Mouse (Mus musculus) megakaryocyte, adult 5-6 weeks (primary cell): Measurements from ENCODE around the gene Dip2c. TPM values are rescaled to one million over a fixed set of nuclear protein-coding genes. Genes with fewer than 3 reads are reported as not detected.

Experiments used
- ATAC-seq: 2 replicates; pipeline ENCODE4 v1.8.0; 2016; ENCODE audit warnings: mild to moderate bottlenecking, inconsistent platforms; ENCODE audit not compliant: poor library complexity, severe bottlenecking
- total RNA-seq, 2 experiments: library from RNA; stranded (forward) in 1 of 2; stranded (reverse) in 1 of 2; fragments of 153-499, 151-499 nt in 1 of 2; fragments of 221-1000, 200-1000 nt in 1 of 2; gene quantifications; 2 replicates each; pipeline versions ENCODE4 v1.2.3 to v1.2.4; 2015 to 2017

The Dip2c gene
- 1.0 and 1.3 TPM in 2 replicates for total RNA-seq (2015)
- 1.8 and 2.2 TPM in 2 replicates for total RNA-seq (2017)

GRCm38 (mm10) chr13:9276322-9276855, at the start of gene Dip2c:
TSS of gene Dip2c (plus strand) at chr13:9276528.
- peak; percentile 90 for ATAC-seq

GRCm38 (mm10) chr13:9227078-9227477, 49.2 kb upstream of the Dip2c start:
- no peak for ATAC-seq

- no peak for ATAC-seq
Measured at GRCm38 (mm10) chr13:9237495-9237894, 38.8 kb upstream of the Dip2c start.

GRCm38 (mm10) chr13:9239127-9239526, 37.2 kb upstream of the Dip2c start:
- no peak for ATAC-seq

DNA sequence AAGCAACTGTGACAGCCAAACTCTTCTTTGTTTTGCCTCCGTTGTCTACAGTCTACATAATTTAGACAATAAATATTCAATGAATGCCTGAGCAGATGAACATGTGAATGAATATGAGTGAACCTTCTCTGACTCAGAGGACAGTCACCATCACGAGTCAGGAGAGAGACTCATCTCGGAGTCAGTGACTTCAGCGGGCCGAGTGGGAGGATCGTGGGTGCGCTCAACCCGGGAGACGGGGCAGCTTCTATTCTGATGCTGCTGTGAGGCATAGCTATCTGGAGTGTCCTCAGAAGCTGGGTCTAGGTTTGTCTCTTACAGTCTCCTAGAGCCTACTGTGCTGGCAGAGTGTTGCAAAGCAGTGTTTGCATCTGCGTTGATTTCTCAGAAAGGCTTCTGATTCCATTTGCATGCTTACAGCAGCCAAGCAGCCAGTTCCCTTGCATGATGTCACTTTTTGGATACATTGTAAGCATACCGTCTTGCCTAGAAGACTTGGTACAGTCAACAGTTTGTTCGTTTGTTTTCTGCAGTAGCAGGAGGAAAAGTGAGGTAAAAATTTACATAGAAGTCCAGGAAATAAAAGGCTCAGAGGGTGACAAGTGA, 36.6 kb upstream of the Dip2c start:
- no peak for ATAC-seq

DNA sequence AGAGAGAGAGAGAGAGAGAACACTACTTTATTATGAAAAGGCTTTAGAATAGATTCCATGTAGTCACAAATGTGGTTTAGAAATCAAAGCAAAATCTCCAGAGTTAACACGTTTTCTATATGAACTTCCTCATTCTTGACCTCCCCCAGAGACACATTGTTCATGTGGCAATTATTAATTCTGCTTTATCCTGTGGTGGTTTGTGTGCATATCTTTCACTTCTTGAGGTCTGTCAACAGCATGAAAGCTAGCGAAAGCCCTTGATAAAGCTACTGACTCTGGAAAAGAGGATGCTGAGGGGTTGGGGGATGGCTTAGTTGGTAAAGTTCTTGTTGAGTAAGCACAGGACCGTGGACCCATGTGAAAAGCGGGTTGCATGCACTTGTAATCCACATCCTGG, 14.6 kb upstream of the Dip2c start:
- ATAC-seq = no peak

DNA sequence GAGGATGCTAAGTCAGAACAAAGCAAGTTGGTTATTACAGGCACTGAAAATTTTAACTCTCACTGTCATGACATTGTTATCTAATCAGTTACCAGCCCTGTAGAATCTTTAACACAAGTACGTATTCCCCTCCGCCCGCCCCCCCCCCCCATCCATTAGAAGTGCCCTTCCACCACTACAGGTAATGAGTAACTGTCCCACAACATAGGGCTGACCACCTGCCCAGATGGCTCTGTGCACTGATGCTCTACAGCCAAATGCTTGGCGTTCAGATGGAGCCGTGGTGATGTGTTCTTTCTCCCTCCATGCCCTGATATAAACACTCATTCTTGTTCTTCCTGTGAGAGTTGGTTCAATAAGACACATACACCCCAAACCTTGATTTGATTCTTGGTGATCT, 10.8 kb upstream of the Dip2c start:
- ATAC-seq = no peak

DNA sequence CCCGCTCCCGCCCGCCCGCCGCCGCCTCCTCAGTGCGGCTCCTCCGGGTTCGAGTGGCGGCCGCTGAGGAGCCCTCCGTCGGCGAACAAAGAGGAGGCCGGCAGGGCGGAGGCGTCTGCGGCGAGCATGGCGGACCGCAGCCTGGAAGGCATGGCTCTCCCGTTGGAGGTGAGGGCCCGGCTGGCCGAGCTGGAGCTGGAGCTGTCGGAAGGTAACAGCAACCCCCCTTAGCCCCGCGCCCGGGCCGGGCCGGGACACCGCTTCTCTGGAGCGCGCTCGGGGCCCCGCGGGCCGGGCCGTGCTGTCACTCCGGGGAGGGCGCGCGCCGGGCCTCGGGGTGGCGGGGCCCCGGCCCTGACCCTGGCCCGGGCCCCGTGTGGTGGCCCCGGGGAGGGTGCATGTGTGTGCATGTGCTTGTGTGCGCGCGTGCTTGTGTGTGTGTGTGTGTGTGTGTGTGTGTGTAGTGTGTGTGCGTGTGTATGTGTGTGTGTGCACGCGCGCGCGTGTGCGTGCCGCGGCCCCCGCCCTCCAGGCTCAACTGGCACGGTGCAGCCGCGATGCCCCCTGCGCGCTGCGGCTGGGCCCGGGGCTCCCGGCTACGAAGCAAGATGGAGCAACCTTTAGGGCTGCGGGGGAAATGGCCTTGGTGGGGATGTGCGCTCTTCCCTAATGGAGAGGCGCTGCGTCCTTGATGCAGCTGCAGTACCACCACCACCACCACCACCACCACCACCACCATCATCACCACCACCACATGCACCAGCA, 710 bp downstream of the Dip2c start:
- ATAC-seq = 0 out of 2 replicates have a peak, but pooled peaks have one; percentile 26

GRCm38 (mm10) chr13:9277621-9277960, 1.3 kb downstream of the Dip2c start:
- no peak for ATAC-seq

- no peak for ATAC-seq
Measured at GRCm38 (mm10) chr13:9278636-9279035, 2.3 kb downstream of the Dip2c start.

DNA sequence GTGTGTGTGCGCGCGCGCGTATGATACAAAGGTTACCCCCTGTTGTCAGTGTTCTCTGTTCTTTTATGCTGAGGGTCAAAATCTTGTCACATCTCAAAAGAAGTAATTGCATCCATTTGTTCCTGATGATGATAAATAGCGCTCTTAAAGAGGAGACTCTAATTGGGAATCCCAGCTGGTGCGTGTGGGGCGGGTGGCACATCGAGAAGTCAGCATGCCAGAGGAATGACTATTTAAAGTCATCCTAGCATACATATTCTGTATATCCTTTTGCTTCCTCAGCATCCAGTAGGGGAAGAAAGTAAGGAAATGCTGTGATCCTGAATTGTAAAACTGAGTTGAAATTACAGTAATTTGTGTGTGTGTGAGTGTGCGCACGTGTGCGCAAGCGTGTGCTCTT, 6.7 kb downstream of the Dip2c start:
- ATAC-seq = no peak

DNA sequence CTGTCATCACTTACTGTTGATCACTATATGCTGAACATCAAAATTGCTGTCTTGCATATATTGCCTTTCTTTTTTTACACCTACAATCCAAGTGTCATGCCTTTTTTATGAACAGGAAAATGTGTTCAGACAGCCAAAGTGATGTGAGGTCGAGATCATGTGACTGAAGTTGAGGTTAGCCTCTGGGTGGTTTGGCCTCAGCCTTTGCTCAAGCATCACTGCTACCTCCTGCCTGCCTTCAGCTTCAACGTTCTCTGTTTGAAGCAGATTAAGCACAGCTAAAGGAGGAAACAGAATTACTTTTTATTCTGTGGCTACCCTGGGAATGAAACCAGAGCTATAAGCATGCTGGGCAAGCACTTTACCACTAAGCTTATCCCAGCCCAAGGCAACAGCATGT, 13.6 kb downstream of the Dip2c start:
- no peak for ATAC-seq

DNA sequence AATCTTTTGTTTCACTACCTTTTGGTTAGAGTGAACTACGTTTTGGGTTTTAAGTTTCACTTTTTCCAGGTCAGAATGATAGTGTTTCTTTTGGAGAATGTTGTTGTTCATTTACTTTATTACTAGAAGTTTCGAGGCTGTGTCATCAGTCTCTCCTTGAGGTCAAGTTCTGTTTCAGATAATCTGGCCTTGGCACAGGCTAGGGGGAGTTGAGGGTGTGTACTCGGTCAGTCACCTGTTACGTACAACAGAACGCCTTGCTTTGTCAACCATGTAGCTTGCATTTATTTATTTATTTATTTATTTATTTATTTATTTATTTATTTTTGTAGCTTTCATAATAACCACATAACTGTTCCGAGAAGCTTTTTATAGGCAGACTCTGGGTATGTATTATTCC, 20.0 kb downstream of the Dip2c start:
- no peak for ATAC-seq

- ATAC-seq = no peak
Measured at GRCm38 (mm10) chr13:9297266-9297665, 20.9 kb downstream of the Dip2c start.

- ATAC-seq = no peak
Measured at GRCm38 (mm10) chr13:9297689-9298088, 21.4 kb downstream of the Dip2c start.

- no peak for ATAC-seq
Measured at GRCm38 (mm10) chr13:9299657-9300056, 23.3 kb downstream of the Dip2c start.

GRCm38 (mm10) chr13:9308863-9309262, 32.5 kb downstream of the Dip2c start:
- no peak for ATAC-seq

DNA sequence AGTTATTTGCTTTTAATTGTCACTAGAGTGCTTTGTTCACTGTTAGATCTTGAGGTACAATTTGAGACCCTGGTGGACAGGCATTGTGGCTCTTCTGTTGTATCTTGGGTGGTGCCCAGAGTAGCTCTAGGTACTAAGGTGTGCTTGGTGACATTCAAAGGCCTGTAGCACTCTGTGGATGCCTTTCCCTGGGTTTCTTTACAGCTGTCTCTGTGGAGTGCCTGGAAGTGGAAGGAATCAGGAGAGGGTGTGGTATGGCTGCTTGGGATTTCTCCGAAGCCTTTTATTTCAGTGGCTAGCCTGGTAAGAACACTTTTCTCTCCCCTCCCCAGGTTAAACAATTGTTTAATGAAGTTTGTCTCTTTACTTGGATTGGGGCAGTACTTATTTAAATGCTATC, 34.5 kb downstream of the Dip2c start:
- no peak for ATAC-seq

- ATAC-seq = no peak
Measured at GRCm38 (mm10) chr13:9312916-9313315, 36.6 kb downstream of the Dip2c start.

- ATAC-seq = no peak
Measured at GRCm38 (mm10) chr13:9314099-9314712, 37.9 kb downstream of the Dip2c start.

DNA sequence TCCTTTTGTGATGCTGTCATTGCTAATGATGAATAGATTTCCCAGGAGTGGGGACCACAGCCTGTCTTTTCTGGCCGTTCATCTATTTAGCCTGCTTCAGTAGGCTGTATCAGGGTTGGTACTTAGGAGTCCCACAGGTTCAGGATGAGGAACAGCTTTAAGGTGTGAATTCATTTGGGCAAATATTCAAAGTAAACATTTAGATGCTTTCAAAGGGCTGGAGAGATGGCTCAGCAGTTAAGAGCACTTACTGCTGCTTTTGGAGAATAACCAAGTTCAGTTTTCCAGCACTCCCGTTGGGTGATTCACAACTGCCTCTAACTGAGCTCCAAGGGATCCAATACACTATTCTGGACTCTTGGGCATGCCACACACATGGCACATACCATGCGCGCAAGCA, 38.4 kb downstream of the Dip2c start:
- no peak for ATAC-seq

DNA sequence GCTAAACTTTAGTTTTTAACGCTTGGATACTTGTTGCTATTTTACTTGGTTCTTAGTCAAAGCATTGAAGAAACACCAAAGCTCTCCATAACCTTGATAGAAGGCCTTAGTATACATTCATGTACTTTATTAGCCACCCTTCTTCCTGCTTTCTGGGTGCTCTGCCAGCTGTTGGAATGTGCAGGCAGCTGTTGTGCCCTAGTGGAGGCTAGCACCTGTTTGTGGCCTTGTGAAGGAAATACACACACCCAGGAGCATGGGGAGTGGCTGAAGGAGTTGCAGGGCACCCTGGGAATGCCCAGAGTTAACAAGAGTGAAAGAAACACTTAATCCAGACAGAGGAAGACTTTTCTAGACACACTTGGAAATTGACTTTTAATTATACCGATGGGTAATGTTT, 43.4 kb downstream of the Dip2c start:
- no peak for ATAC-seq
